Mouse (Mus musculus): ENCODE data around the gene Gm4567.
"Not testable (repeated sequence)": the region's sequence is repeated elsewhere in the genome, so short reads cannot be mapped to it uniquely, and the experiment has no call there.

The Gm4567 gene

DNA sequence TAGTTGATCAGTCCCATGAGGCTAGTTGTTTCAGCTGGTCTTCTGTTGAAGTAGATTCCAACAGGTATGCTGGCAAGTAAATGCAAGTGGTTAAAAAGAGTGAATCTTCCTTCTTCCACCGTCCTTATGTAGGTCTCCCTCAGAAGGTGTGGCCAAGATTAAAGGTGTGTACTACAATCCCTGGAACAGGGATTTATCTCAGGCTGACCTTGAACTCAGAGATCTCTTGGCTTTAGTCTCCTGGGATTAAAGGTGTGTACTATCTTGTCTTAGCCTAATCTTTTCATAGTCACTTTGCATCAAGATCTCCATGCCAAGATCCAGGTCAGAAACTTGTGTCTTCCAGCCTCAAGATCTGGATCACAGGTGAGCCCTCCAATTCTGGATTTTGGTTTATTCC lies at the start of gene Gm4567:
Gene Gm4567, minus strand, starts transcription at position 101 of the 400 bp plus-strand sequence.
- in situ Hi-C loops (cut with MboI; ENCODE audit: low sequenced_read_pairs) = not testable (repeated sequence)

DNA sequence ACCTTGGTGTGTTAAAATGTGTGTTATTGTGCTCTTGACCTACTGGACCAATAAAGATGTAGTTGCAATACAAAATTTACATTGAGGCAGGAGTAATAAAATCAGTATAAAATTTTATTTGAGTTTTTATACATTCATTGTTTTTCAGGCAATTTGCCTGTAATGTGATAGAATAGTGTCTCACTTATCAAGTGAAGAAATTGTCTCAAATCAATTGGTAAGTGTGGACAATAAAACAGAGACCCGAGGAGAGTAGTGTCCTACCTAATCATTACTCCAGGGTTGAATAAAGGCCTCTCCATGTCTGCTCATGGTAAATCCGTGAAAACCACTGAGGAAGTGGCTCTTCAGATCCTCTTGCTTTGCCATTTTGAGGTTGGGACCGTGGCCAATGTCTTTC lies 41.9 kb upstream of the Gm4567 start, which contains the start of gene Vmn1r157:
Gene Vmn1r157, plus strand, starts transcription at position 301 of the 400 bp plus-strand sequence.
- in situ Hi-C loops (cut with MboI; ENCODE audit: low sequenced_read_pairs) = not testable (repeated sequence)

DNA sequence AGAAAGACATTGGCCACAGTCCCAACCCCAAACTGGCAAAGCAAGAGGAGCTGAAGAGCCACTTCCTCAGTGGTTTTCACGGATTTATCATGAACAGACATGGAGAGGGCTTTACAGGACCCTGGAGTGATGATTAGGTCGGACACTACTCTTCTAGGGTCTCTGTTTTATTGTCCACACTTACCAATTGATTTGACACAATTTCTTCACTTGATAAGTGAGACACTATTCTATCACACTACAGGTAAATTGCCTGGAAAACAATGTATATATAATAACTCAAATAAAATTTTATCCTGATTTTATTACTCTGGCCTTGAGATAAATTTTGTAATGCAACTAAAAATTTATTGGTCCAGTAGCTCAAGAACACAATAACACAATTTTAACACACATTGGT lies 27.3 kb downstream of the Gm4567 start, which contains the start of gene Gm8693:
Gene Gm8693, minus strand, starts transcription at position 101 of the 400 bp plus-strand sequence.
- in situ Hi-C loops (cut with MboI; ENCODE audit: low sequenced_read_pairs) = not testable (repeated sequence)

Data from CH12F3 (cell line).